Mouse (Mus musculus) hindbrain, postnatal 0 days (tissue): ENCODE measurements around the gene Cxcl2. TPM values are rescaled to one million over a fixed set of nuclear protein-coding genes. Genes with fewer than 3 reads are reported as not detected.

Experiments used
- ATAC-seq: fragments of 200-750 bp; cut with Nextera tagmentation; 2 replicates; pipeline ENCODE4 v1.8.0; 2017; ENCODE audit warnings: mild to moderate bottlenecking, moderate TSS enrichment, moderate library complexity
- DNase-seq: peaks from one replicate; pipeline ENCODE4 v3.0.0-alpha.2; 2015; ENCODE audit warnings: low spot score
- H3K27ac ChIP-seq: fragments of 300-500 bp; sonication (generic); 2 replicates; pipeline ENCODE4 v1.5.1; 2014; ENCODE audit warnings: mild to moderate bottlenecking
- H3K27me3 ChIP-seq: fragments of 300-500 bp; sonication (generic); 2 replicates; pipeline ENCODE4 v1.6.1; 2014; ENCODE audit warnings: low read length, mixed read lengths; ENCODE audit not compliant: insufficient read depth
- H3K36me3 ChIP-seq: fragments of 300-500 bp; sonication (generic); 2 replicates; pipeline ENCODE4 v1.6.1; 2014; ENCODE audit warnings: low read length, mixed read lengths; ENCODE audit not compliant: insufficient read depth
- H3K4me1 ChIP-seq: fragments of 300-500 bp; sonication (generic); 2 replicates; pipeline ENCODE4 v1.6.1; 2014; ENCODE audit warnings: antibody characterized with exemption, low read length, mixed read lengths; ENCODE audit not compliant: insufficient read depth
- H3K4me2 ChIP-seq: fragments of 300-500 bp; sonication (generic); 2 replicates; pipeline ENCODE4 v1.6.1; 2014; ENCODE audit warnings: low read depth, mild to moderate bottlenecking, low read length, moderate library complexity, mixed read lengths
- H3K4me3 ChIP-seq: fragments of 300-500 bp; sonication (generic); 2 replicates; pipeline ENCODE4 v1.5.1; 2014; ENCODE audit warnings: low read length
- H3K9ac ChIP-seq: fragments of 300-500 bp; sonication (generic); replicated peaks from 2 replicates; pipeline ENCODE4 v1.6.1; 2014; ENCODE audit warnings: mild to moderate bottlenecking, low read length, moderate library complexity, mixed read lengths
- H3K9me3 ChIP-seq: fragments of 300-500 bp; sonication (generic); 2 replicates; pipeline ENCODE4 v1.6.1; 2016; ENCODE audit warnings: low read length, mixed read lengths
- CTCF ChIP-seq: IDR thresholded peaks from 2 replicates; pipeline ENCODE4 v1.5.1; 2016; ENCODE audit warnings: antibody characterized with exemption, control low read depth, low read depth
- WGBS: fragments of 180-500 bp; shearing (Covaris S2); extraction: QIAGEN DNeasy Blood & Tissue Kit; methylation state at CpG from one replicate; pipeline ENCODE4 v1.1.7; 2014; 5-methylcytosine and 5-hydroxymethylcytosine counted together
- polyA plus RNA-seq: library from polyadenylated mRNA; unstranded; fragments of >200 nt; fragmentation: Nextera tagmentation; extraction: Ambion mirVana; gene quantifications from 2 replicates; pipeline ENCODE4 v1.2.1, GENCODE M21; 2015
- total RNA-seq: library from RNA; depleted of rRNA; stranded (reverse); fragments of >200 nt; gene quantifications from 2 replicates; pipeline ENCODE4 v1.2.3, GENCODE M21; 2014

The Cxcl2 gene
- total and polyA plus RNA-seq, 2 experiments from 2014 or later, result 0.14 TPM; not detected in 1

DNA sequence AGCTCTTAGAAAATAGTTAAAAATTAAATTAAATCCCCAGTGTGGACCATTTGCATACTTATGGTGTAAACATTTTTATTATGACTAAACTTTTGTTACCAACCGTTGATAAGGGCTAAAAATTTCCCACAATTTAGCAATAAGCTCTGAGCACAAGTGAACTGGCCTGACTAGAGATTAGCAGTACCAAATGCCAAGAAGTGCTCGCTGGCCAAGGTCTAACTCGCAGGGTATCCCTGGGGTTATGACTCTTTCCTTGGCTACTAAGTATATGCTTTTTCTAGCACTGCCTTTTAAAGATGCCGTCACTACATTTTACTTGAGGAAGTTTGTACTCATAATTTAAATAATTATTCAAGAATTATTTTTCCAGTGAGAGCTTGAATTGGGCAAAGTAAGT lies 22.6 kb upstream of the Cxcl2 start:
- Histone ChIP-seq H3K4me3 (no peak overlapping the region), H3K9me3 (no peaks in the 10 kb centered on the region), H3K27me3 (no peaks in the 10 kb centered on the region), H3K36me3 (no peaks in the 10 kb centered on the region), H3K27ac (no peak overlapping the region), H3K4me1 (no peaks in the 10 kb centered on the region), H3K9ac (no peak overlapping the region), H3K4me2 (no peak overlapping the region)
- WGBS, result 81% methylated on average over 4 of the region's 4 CpGs
- ATAC-seq, result no peak
- TF ChIP-seq CTCF, result no peak
- no peak for DNase-seq

DNA sequence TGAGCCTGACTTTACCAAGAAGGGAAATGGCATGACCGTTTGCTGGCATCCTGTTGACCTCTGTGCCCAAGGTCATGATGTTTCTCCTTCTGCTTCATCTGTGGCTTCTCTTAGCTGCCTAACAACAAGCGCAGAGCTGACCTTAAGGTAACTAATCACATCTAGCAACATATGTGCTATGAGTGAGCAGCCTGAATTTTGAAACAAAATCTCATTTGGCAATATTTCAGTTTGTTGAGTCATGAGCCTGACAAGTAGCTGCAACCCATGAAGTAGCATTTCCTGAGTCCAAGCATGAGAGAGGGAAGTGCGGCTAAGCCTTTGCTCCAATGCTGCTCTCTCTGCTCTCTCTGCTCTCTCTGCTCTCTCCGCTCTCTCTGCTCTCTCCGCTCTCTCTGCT lies 22.0 kb upstream of the Cxcl2 start:
- H3K27me3 ChIP-seq, result no peaks in the 10 kb centered on the region
- H3K9ac ChIP-seq, result no peak overlapping the region
- WGBS, result 92% methylated on average over 5 of the region's 5 CpGs
- no peak for ATAC-seq
- no peak for DNase-seq
- no peak overlapping the region for H3K4me3 ChIP-seq
- H3K4me2 ChIP-seq, result no peak overlapping the region
- TF ChIP-seq CTCF, result no peak
- no peaks in the 10 kb centered on the region for H3K9me3 ChIP-seq
- no peaks in the 10 kb centered on the region for H3K36me3 ChIP-seq
- no peaks in the 10 kb centered on the region for H3K4me1 ChIP-seq
- no peak overlapping the region for H3K27ac ChIP-seq

DNA sequence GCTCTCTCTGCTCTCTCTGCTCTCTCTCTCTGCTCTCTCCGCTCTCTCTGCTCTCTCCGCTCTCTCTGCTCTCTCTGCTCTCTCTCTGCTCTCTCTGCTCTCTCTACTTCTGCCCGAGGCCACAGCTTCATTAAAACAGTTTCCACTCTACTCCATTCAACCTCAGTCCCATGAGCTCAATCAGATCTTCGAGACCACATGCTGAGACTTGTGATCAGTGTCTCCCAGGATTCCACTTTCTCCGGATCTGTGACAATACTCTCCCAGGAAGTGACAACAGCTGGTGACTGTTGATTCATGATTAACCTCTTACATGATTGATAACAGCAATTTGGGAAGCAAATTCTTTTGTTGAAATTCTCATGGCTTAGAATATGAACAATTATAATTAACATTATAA lies 21.5 kb upstream of the Cxcl2 start:
- Histone ChIP-seq H3K9me3 (no peaks in the 10 kb centered on the region), H3K9ac (no peak overlapping the region), H3K4me3 (no peak overlapping the region), H3K27ac (no peak overlapping the region), H3K27me3 (no peaks in the 10 kb centered on the region), H3K4me1 (no peaks in the 10 kb centered on the region), H3K4me2 (no peak overlapping the region), H3K36me3 (no peaks in the 10 kb centered on the region)
- 74% methylated on average over 5 of the region's 5 CpGs for WGBS
- DNase-seq, result no peak
- TF ChIP-seq CTCF, result no peak
- ATAC-seq, result no peak

DNA sequence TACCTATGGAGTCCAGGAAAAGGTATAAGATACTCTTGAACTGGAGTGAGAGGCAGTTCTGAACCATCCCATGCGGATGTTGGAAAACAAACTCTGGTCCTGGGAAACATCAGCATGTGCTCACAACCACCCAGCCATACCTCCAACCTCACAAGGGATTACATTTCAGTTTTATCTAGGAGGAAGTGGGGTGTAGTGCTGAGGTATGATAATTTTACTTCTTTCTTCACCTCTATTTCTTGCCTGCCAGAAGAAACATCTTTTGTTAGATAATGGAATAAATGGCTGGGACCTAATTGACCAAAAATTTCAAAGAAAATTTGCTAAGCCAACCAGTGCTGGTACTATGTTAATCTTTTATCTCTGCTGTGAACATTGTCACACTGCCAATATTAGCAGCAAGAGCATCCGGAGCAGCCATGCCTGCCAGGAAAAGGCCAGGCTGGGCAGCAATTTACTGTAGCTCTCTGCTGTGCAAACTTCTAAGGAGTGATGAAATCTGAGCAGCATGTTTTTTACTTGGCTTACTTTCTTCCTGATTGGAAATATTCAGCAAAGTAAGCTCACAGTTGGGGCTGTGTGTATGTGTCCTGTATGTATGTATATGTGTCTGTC lies 18.9 kb upstream of the Cxcl2 start:
- H3K27ac ChIP-seq, result no peak overlapping the region

DNA sequence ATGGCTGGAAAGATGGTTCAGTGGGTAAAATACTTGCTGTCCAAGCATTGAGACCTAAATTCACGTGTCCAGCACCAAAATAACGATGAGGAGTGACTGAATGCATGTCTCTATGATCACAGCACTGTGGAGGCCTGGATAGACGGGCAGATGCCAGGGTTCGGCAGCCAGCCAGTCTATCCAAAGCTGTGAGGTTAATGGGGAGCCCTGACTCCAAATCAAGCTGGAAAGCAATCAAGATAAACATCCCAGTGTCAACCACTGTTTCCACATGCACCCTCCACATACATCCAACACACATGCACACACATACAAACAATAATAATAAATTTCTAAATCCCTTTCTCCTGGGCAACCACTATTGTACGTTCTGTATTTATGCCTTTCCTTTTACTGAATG lies 15.0 kb upstream of the Cxcl2 start:
- Histone ChIP-seq H3K4me1 (no peaks in the 10 kb centered on the region), H3K27me3 (no peaks in the 10 kb centered on the region; the same call in 1 of the 2 replicates), H3K27ac (no peak overlapping the region), H3K9ac (no peak overlapping the region), H3K9me3 (no peaks in the 10 kb centered on the region), H3K4me3 (no peak overlapping the region), H3K4me2 (no peak overlapping the region), H3K36me3 (no peaks in the 10 kb centered on the region)
- no peak for TF ChIP-seq CTCF
- WGBS, result 70% methylated on average over 5 of the region's 5 CpGs
- DNase-seq (no peak), ATAC-seq (no peak)

More for the DNA sequence above, 18.9 kb upstream of the Cxcl2 start:
- ATAC-seq (0 out of 2 replicates have a peak, but pooled peaks have one; percentile 45), DNase-seq (peak; percentile 56)
- Histone ChIP-seq H3K27me3 (no peaks in the 10 kb centered on the region; the same call in 1 of the 2 replicates), H3K4me1 (no peaks in the 10 kb centered on the region), H3K36me3 (no peaks in the 10 kb centered on the region), H3K4me2 (no peak overlapping the region), H3K4me3 (no peak overlapping the region), H3K9me3 (no peaks in the 10 kb centered on the region), H3K9ac (no peak overlapping the region)
- no peak for TF ChIP-seq CTCF
- 53% methylated on average over 2 of the region's 2 CpGs for WGBS

DNA sequence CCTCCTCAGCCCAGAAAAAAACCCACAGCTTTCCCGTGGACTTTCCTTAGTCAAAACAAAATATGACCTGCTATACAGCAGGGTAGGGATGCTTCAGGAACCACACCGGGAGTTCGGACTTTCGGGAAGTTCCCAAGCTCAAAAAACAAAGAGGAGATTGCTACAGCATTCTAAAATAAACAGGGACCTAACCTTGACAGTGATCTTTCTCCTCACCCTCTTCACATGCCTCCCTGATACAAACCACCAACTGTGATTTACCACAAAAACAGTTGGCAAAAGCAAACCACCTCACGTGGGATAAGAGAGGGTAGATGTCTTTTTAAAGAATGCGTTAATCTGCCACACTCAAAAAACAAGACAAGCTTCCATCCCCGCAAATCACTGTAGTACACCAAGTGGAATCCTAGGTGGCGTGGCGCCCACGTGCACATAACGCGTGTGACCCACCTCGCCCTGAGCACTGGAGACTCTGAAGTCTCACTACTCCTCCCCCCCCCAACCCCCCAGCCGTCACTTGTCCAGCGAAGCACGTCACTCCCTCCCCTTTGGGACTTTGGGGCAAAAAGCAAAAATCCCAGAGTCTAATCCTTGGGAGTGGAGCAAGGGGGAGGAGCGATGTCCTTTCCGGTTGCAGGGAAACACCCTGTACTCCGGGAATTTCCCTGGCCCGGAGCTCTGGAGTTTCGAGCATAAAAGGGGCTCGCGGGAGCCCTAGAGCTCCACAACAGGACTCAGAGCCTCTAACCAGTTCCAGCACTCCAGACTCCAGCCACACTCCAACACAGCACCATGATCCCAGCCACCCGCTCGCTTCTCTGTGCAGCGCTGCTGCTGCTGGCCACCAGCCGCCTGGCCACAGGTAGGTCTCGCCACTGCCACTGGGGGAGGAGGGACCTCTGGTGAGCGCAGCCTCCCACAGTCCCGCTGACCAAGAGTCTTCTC lies 12.9 kb upstream of the Cxcl2 start, which contains the start of gene Cxcl1:
Gene Cxcl1, plus strand, starts transcription at position 723 of the 945 bp plus-strand sequence.
- H3K9me3 ChIP-seq, result no peaks in the 10 kb centered on the region
- 8% methylated on average over 30 of the region's 30 CpGs for WGBS
- peak within 1 kb of the TSS; percentile 52 for H3K9ac ChIP-seq
- no peaks in the 10 kb centered on the region for H3K4me1 ChIP-seq
- no peak within 1 kb of the TSS for H3K27ac ChIP-seq
- ATAC-seq, result peak; percentile 92
- H3K4me2 ChIP-seq, result peak within 1 kb of the TSS; percentile 96
- H3K27me3 ChIP-seq, result no peaks in the 10 kb centered on the region; the same call in 1 of the 2 replicates
- H3K4me3 ChIP-seq, result peak within 1 kb of the TSS; percentile 52
- H3K36me3 ChIP-seq, result no peaks in the 10 kb centered on the region
- DNase-seq, result peak; percentile 72
- peak; percentile 68 for TF ChIP-seq CTCF
